Mouse (Mus musculus): ENCODE measurements around the gene T.
A peak's percentile ranks its signal among the peaks of the same experiment; 100 is the strongest.
"Not testable (repeated sequence)": the region's sequence is repeated elsewhere in the genome, so short reads cannot be mapped to it uniquely, and the experiment has no call there.

Gene T

GRCm38 (mm10) chr17:8433978-8434960 is at the start of gene T:
Gene T, plus strand, starts transcription at chr17:8434423.
- no peak for DNase-seq

GRCm38 (mm10) chr17:8385441-8385840 is 48.8 kb upstream of the T start:
- no peak for DNase-seq

GRCm38 (mm10) chr17:8388463-8388862 is 45.8 kb upstream of the T start:
- DNase-seq, result peak; percentile 28

- DNase-seq, result no peak
Observed at GRCm38 (mm10) chr17:8388990-8389789, 45.0 kb upstream of the T start.

- DNase-seq, result no peak
Observed at GRCm38 (mm10) chr17:8389790-8390095, 44.5 kb upstream of the T start.

- DNase-seq, result no peak
Observed at GRCm38 (mm10) chr17:8390487-8390886, 43.7 kb upstream of the T start.

- DNase-seq, result no peak
Observed at GRCm38 (mm10) chr17:8396371-8396770, 37.9 kb upstream of the T start.

GRCm38 (mm10) chr17:8397946-8398345 is 36.3 kb upstream of the T start:
- DNase-seq, result no peak

GRCm38 (mm10) chr17:8403932-8404331 is 30.3 kb upstream of the T start:
- DNase-seq, result peak; percentile 4

- no peak for DNase-seq
Observed at GRCm38 (mm10) chr17:8406285-8406684, 27.9 kb upstream of the T start.

- DNase-seq, result not testable (repeated sequence)
Observed at GRCm38 (mm10) chr17:8408002-8408401, 26.2 kb upstream of the T start.

- DNase-seq, result no peak
Observed at GRCm38 (mm10) chr17:8408589-8409295, 25.5 kb upstream of the T start.

GRCm38 (mm10) chr17:8410330-8410729 is 23.9 kb upstream of the T start:
- DNase-seq, result no peak

GRCm38 (mm10) chr17:8413656-8414055 is 20.6 kb upstream of the T start:
- no peak for DNase-seq

- no peak for DNase-seq
Observed at GRCm38 (mm10) chr17:8415533-8415932, 18.7 kb upstream of the T start.

GRCm38 (mm10) chr17:8416865-8417264 is 17.4 kb upstream of the T start:
- no peak for DNase-seq

GRCm38 (mm10) chr17:8420739-8421138 is 13.5 kb upstream of the T start:
- no peak for DNase-seq

- no peak for DNase-seq
Observed at GRCm38 (mm10) chr17:8421517-8421916, 12.7 kb upstream of the T start.

GRCm38 (mm10) chr17:8423283-8423682 is 10.9 kb upstream of the T start:
- peak; percentile 11 for DNase-seq

GRCm38 (mm10) chr17:8429436-8429835 is 4.8 kb upstream of the T start:
- no peak for DNase-seq

- no peak for DNase-seq
Observed at GRCm38 (mm10) chr17:8429896-8430295, 4.3 kb upstream of the T start.

- no peak for DNase-seq
Observed at GRCm38 (mm10) chr17:8432179-8432800, 1.9 kb upstream of the T start.

Measured in lung, postnatal 36 days (tissue).